Mouse (Mus musculus): ENCODE results near the gene Prex1. TPM values are rescaled to one million over a fixed set of nuclear protein-coding genes. Genes with fewer than 3 reads are reported as not detected.

Gene Prex1
- total RNA-seq, 2 experiments from 2014 or later, result 18.2 to 19.4 TPM

- no peak for DNase-seq (ENCODE audit: low spot score in 2 of 2)
Observed at GRCm38 (mm10) chr2:166664506-166664905, 49.1 kb downstream of the Prex1 start.

GRCm38 (mm10) chr2:166663250-166663961 lies 50.2 kb downstream of the Prex1 start:
- DNase-seq (ENCODE audit: low spot score in 2 of 2), result no peak

GRCm38 (mm10) chr2:166662595-166663160 lies 51.0 kb downstream of the Prex1 start:
- DNase-seq (ENCODE audit: low spot score in 2 of 2), result no peak

GRCm38 (mm10) chr2:166661971-166662370 lies 51.7 kb downstream of the Prex1 start:
- no peak for DNase-seq (ENCODE audit: low spot score in 2 of 2)

GRCm38 (mm10) chr2:166661498-166661897 lies 52.1 kb downstream of the Prex1 start:
- DNase-seq (ENCODE audit: low spot score in 2 of 2), result no peak

GRCm38 (mm10) chr2:166658380-166658779 lies 55.3 kb downstream of the Prex1 start:
- DNase-seq (ENCODE audit: low spot score in 2 of 2), result no peak

- DNase-seq (ENCODE audit: low spot score in 2 of 2), result no peak
Observed at GRCm38 (mm10) chr2:166657451-166658011, 56.1 kb downstream of the Prex1 start.

GRCm38 (mm10) chr2:166656630-166657029 lies 57.0 kb downstream of the Prex1 start:
- DNase-seq (ENCODE audit: low spot score in 2 of 2), result no peak

GRCm38 (mm10) chr2:166655727-166656520 lies 57.7 kb downstream of the Prex1 start:
- DNase-seq (ENCODE audit: low spot score in 2 of 2), result no peak

GRCm38 (mm10) chr2:166655308-166655707 lies 58.3 kb downstream of the Prex1 start:
- DNase-seq (ENCODE audit: low spot score in 2 of 2), result no peak

- no peak for DNase-seq (ENCODE audit: low spot score in 2 of 2)
Observed at GRCm38 (mm10) chr2:166654875-166655274, 58.8 kb downstream of the Prex1 start.

GRCm38 (mm10) chr2:166653564-166653963 lies 60.1 kb downstream of the Prex1 start:
- no peak for DNase-seq (ENCODE audit: low spot score in 2 of 2)

- no peak for DNase-seq (ENCODE audit: low spot score in 2 of 2)
Observed at GRCm38 (mm10) chr2:166652672-166653071, 61.0 kb downstream of the Prex1 start.

GRCm38 (mm10) chr2:166651317-166652030 lies 62.2 kb downstream of the Prex1 start:
- no peak for DNase-seq (ENCODE audit: low spot score in 2 of 2)

GRCm38 (mm10) chr2:166650414-166650813 lies 63.2 kb downstream of the Prex1 start:
- DNase-seq (ENCODE audit: low spot score in 2 of 2), result no peak

GRCm38 (mm10) chr2:166647242-166647641 lies 66.4 kb downstream of the Prex1 start:
- no peak for DNase-seq (ENCODE audit: low spot score in 2 of 2)

GRCm38 (mm10) chr2:166646434-166647088 lies 67.1 kb downstream of the Prex1 start:
- no peak for DNase-seq (ENCODE audit: low spot score in 2 of 2)

GRCm38 (mm10) chr2:166644816-166645215 lies 68.8 kb downstream of the Prex1 start:
- no peak for DNase-seq (ENCODE audit: low spot score in 2 of 2)

- no peak for DNase-seq (ENCODE audit: low spot score in 2 of 2)
Observed at GRCm38 (mm10) chr2:166642581-166642987, 71.0 kb downstream of the Prex1 start.

- DNase-seq (ENCODE audit: low spot score in 2 of 2), result no peak
Observed at GRCm38 (mm10) chr2:166639750-166640149, 73.9 kb downstream of the Prex1 start.

All from gastrocnemius, postnatal 4 days (tissue).